Mouse (Mus musculus): ENCODE data around the gene Fdxr. TPM values are rescaled to one million over a fixed set of nuclear protein-coding genes. Genes with fewer than 3 reads are reported as not detected.

Fdxr gene
- polyA plus RNA-seq, 1 experiment from 2014 or later, result 15.2 TPM

GRCm38 (mm10) chr11:115247240-115247639 is 29.6 kb downstream of the Fdxr start:
- H3K4me1 ChIP-seq, result peaks cover 22% of the 10 kb centered on the region
- H3K9me3 ChIP-seq, result no peaks in the 10 kb centered on the region
- H3K4me3 ChIP-seq, result no peak overlapping the region
- no peak overlapping the region for H3K9ac ChIP-seq
- peaks cover 71% of the 10 kb centered on the region for H3K27me3 ChIP-seq
- no peak for ATAC-seq (ENCODE audit: insufficient number of reproducible peaks, low FRiP score, low TSS enrichment, low read depth)
- peaks cover 26% of the 10 kb centered on the region for H3K36me3 ChIP-seq
- 19% methylated on average over 3 of the region's 3 CpGs for WGBS
- no peak overlapping the region for H3K4me2 ChIP-seq
- H3K27ac ChIP-seq, result no peak overlapping the region

- H3K9ac ChIP-seq, result no peak overlapping the region
- H3K27me3 ChIP-seq, result peaks cover 64% of the 10 kb centered on the region
- no peak overlapping the region for H3K4me2 ChIP-seq
- H3K9me3 ChIP-seq, result no peaks in the 10 kb centered on the region
- H3K27ac ChIP-seq, result no peak overlapping the region
- 53% methylated on average over 8 of the region's 8 CpGs for WGBS
- no peak overlapping the region for H3K4me3 ChIP-seq
- no peak for ATAC-seq (ENCODE audit: insufficient number of reproducible peaks, low FRiP score, low TSS enrichment, low read depth)
- peaks cover 26% of the 10 kb centered on the region for H3K36me3 ChIP-seq
- peaks cover 22% of the 10 kb centered on the region for H3K4me1 ChIP-seq
Observed at GRCm38 (mm10) chr11:115246386-115246785, 30.5 kb downstream of the Fdxr start.

GRCm38 (mm10) chr11:115244840-115245239 is 32.0 kb downstream of the Fdxr start:
- H3K4me3 ChIP-seq, result no peak overlapping the region
- no peak overlapping the region for H3K4me2 ChIP-seq
- H3K27ac ChIP-seq, result no peak overlapping the region
- H3K4me1 ChIP-seq, result peaks cover 13% of the 10 kb centered on the region
- 81% methylated on average over 8 of the region's 8 CpGs for WGBS
- H3K36me3 ChIP-seq, result peaks cover 26% of the 10 kb centered on the region
- H3K9me3 ChIP-seq, result no peaks in the 10 kb centered on the region
- H3K27me3 ChIP-seq, result peaks cover 49% of the 10 kb centered on the region
- no peak for ATAC-seq (ENCODE audit: insufficient number of reproducible peaks, low FRiP score, low TSS enrichment, low read depth)
- H3K9ac ChIP-seq, result no peak overlapping the region

- H3K4me1 ChIP-seq, result 0 out of 2 replicates have a peak, but pooled peaks cover 9% of the 10 kb centered on the region
- WGBS, result 84% methylated on average over 12 of the region's 12 CpGs
- no peak overlapping the region for H3K4me3 ChIP-seq
- no peak overlapping the region for H3K4me2 ChIP-seq
- H3K27ac ChIP-seq, result no peak overlapping the region
- H3K9ac ChIP-seq, result no peak overlapping the region
- H3K27me3 ChIP-seq, result peaks cover 38% of the 10 kb centered on the region
- peaks cover 32% of the 10 kb centered on the region for H3K36me3 ChIP-seq
- H3K9me3 ChIP-seq, result no peaks in the 10 kb centered on the region
- ATAC-seq (ENCODE audit: insufficient number of reproducible peaks, low FRiP score, low TSS enrichment, low read depth), result no peak
Observed at GRCm38 (mm10) chr11:115243783-115244182, 33.1 kb downstream of the Fdxr start.

- Histone ChIP-seq H3K4me2 (no peak overlapping the region), H3K27me3 (peaks cover 28% of the 10 kb centered on the region), H3K9me3 (no peaks in the 10 kb centered on the region), H3K36me3 (peaks cover 32% of the 10 kb centered on the region), H3K9ac (no peak overlapping the region), H3K4me1 (0 out of 2 replicates have a peak, but pooled peaks cover 8% of the 10 kb centered on the region), H3K27ac (no peak overlapping the region), H3K4me3 (no peak overlapping the region)
- ATAC-seq (ENCODE audit: insufficient number of reproducible peaks, low FRiP score, low TSS enrichment, low read depth), result no peak
- WGBS, result 67% methylated on average over 3 of the region's 3 CpGs
Observed at GRCm38 (mm10) chr11:115242746-115243145, 34.1 kb downstream of the Fdxr start.

GRCm38 (mm10) chr11:115241402-115241801 is 35.4 kb downstream of the Fdxr start:
- WGBS, result 79% methylated on average over 11 of the region's 11 CpGs
- 0 out of 2 replicates have a peak, but pooled peaks have one; percentile 21 for ATAC-seq (ENCODE audit: insufficient number of reproducible peaks, low FRiP score, low TSS enrichment, low read depth)

GRCm38 (mm10) chr11:115236570-115236969 is 40.3 kb downstream of the Fdxr start:
- Histone ChIP-seq H3K4me2 (no peak overlapping the region), H3K27me3 (peaks cover 8% of the 10 kb centered on the region; the same call in 1 of the 2 replicates), H3K4me3 (no peak overlapping the region), H3K36me3 (0 out of 2 replicates have a peak, but pooled peaks cover 10% of the 10 kb centered on the region), H3K4me1 (peaks cover 16% of the 10 kb centered on the region), H3K9ac (no peak overlapping the region), H3K9me3 (no peaks in the 10 kb centered on the region), H3K27ac (no peak overlapping the region)
- WGBS, result 18% methylated on average over 5 of the region's 5 CpGs
- no peak for ATAC-seq (ENCODE audit: insufficient number of reproducible peaks, low FRiP score, low TSS enrichment, low read depth)

More at GRCm38 (mm10) chr11:115241402-115241801, 35.4 kb downstream of the Fdxr start:
- H3K36me3 ChIP-seq, result peaks cover 32% of the 10 kb centered on the region
- H3K9ac ChIP-seq, result no peak overlapping the region
- no peak overlapping the region for H3K4me3 ChIP-seq
- H3K27me3 ChIP-seq, result peaks cover 15% of the 10 kb centered on the region
- H3K27ac ChIP-seq, result no peak overlapping the region
- H3K9me3 ChIP-seq, result no peaks in the 10 kb centered on the region
- H3K4me2 ChIP-seq, result no peak overlapping the region
- H3K4me1 ChIP-seq, result 0 out of 2 replicates have a peak, but pooled peaks cover 1% of the 10 kb centered on the region

- Histone ChIP-seq H3K9me3 (no peaks in the 10 kb centered on the region), H3K27ac (no peak overlapping the region), H3K27me3 (peaks cover 8% of the 10 kb centered on the region; the same call in 1 of the 2 replicates), H3K4me2 (no peak overlapping the region), H3K9ac (no peak overlapping the region), H3K4me3 (no peak overlapping the region), H3K4me1 (peaks cover 20% of the 10 kb centered on the region), H3K36me3 (0 out of 2 replicates have a peak, but pooled peaks cover 12% of the 10 kb centered on the region)
- 76% methylated on average over 15 of the region's 15 CpGs for WGBS
- ATAC-seq (ENCODE audit: insufficient number of reproducible peaks, low FRiP score, low TSS enrichment, low read depth), result no peak; the same call in 1 of the 2 replicates
Observed at GRCm38 (mm10) chr11:115234320-115235044, 42.4 kb downstream of the Fdxr start.

GRCm38 (mm10) chr11:115233526-115234290 is 43.1 kb downstream of the Fdxr start:
- H3K4me3 ChIP-seq, result no peak overlapping the region
- H3K4me2 ChIP-seq, result no peak overlapping the region
- WGBS, result 61% methylated on average over 20 of the region's 20 CpGs
- H3K4me1 ChIP-seq, result peaks cover 20% of the 10 kb centered on the region
- H3K27me3 ChIP-seq, result peaks cover 8% of the 10 kb centered on the region; the same call in 1 of the 2 replicates
- H3K36me3 ChIP-seq, result 0 out of 2 replicates have a peak, but pooled peaks cover 9% of the 10 kb centered on the region
- no peaks in the 10 kb centered on the region for H3K9me3 ChIP-seq
- ATAC-seq (ENCODE audit: insufficient number of reproducible peaks, low FRiP score, low TSS enrichment, low read depth), result no peak
- H3K9ac ChIP-seq, result no peak overlapping the region
- no peak overlapping the region for H3K27ac ChIP-seq

- Histone ChIP-seq H3K36me3 (0 out of 2 replicates have a peak, but pooled peaks cover 9% of the 10 kb centered on the region), H3K4me3 (no peak overlapping the region), H3K4me1 (peaks cover 20% of the 10 kb centered on the region), H3K27ac (no peak overlapping the region), H3K9me3 (no peaks in the 10 kb centered on the region), H3K27me3 (peaks cover 8% of the 10 kb centered on the region; the same call in 1 of the 2 replicates), H3K4me2 (no peak overlapping the region), H3K9ac (no peak overlapping the region)
- no peak for ATAC-seq (ENCODE audit: insufficient number of reproducible peaks, low FRiP score, low TSS enrichment, low read depth)
- 81% methylated on average over 5 of the region's 5 CpGs for WGBS
Observed at GRCm38 (mm10) chr11:115232889-115233288, 44.0 kb downstream of the Fdxr start.

- Histone ChIP-seq H3K9me3 (no peaks in the 10 kb centered on the region), H3K4me1 (peaks cover 23% of the 10 kb centered on the region), H3K9ac (no peak overlapping the region), H3K27me3 (peaks cover 8% of the 10 kb centered on the region; the same call in 1 of the 2 replicates), H3K27ac (no peak overlapping the region), H3K4me3 (no peak overlapping the region), H3K36me3 (0 out of 2 replicates have a peak, but pooled peaks cover 9% of the 10 kb centered on the region), H3K4me2 (no peak overlapping the region)
- WGBS, result 55% methylated on average over 9 of the region's 9 CpGs
- no peak for ATAC-seq (ENCODE audit: insufficient number of reproducible peaks, low FRiP score, low TSS enrichment, low read depth)
Observed at GRCm38 (mm10) chr11:115231924-115232323, 44.9 kb downstream of the Fdxr start.

Measured in limb, embryonic 15.5 days (tissue).